Mouse (Mus musculus): ENCODE measurements around the gene Spats2l. TPM values are rescaled to one million over a fixed set of nuclear protein-coding genes. Genes with fewer than 3 reads are reported as not detected.

Gene Spats2l
- polyA plus RNA-seq, 1 experiment from 2014 or later, result 130 TPM

DNA sequence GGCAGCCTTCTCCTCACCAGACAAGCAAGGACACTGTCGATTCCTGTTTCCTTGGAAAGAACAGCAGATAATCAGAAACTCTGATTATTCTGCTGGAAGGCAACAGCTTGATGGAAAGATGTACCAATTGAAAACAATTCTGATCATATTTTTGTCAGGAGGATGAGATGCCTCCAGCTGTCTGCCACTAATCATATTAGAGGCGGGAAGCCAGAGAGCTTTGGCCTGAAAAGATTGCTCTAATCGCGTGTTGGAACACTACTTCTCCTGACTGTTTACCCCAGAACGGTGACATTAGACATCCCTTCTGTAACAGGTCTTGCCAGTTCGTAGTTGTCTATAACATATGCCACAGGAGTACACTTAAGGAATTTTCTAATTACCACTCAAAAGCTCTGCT is 26.9 kb downstream of the Spats2l start:
- Histone ChIP-seq H3K4me2 (replicated peaks; ENCODE audit: low read depth, low read length) (no peak overlapping the region), H3K4me1 (ENCODE audit: control insufficient read depth, insufficient read depth, low read length) (no peaks in the 10 kb centered on the region), H3K27ac (ENCODE audit: low read length) (no peak overlapping the region), H3K36me3 (ENCODE audit: control insufficient read depth, insufficient read depth, low read length) (peaks cover 5% of the 10 kb centered on the region), H3K9ac (replicated peaks; ENCODE audit: low read depth, low read length) (no peak overlapping the region), H3K9me3 (ENCODE audit: control insufficient read depth, low read depth, low read length) (no peaks in the 10 kb centered on the region), H3K27me3 (ENCODE audit: control insufficient read depth, insufficient read depth, low read length) (no peaks in the 10 kb centered on the region), H3K4me3 (ENCODE audit: low read depth, low read length) (no peak overlapping the region)
- ATAC-seq (ENCODE audit: insufficient number of reproducible peaks, insufficient read depth, low FRiP score, low read depth), result no peak
- WGBS, result 65% methylated on average over 6 of the region's 6 CpGs

DNA sequence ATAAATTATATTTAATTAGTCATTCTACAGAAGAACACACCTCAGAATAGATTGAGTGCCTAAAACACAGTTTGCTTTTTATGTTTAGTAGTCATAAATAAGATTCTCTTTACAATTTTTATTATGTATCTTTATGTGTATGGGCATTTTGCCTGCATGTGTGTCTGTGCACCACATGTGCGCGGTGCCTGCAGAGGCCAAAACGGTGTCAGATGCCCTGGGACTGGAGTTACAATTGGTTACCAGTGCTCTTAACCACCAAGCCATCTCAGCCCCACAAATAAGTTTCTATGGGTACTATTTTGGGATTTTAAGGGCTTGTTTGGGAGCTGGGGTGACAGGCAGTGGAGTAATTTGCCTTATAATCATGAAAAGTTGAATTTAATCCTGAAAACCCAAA is 32.2 kb downstream of the Spats2l start:
- H3K4me2 ChIP-seq (replicated peaks; ENCODE audit: low read depth, low read length), result no peak overlapping the region
- H3K36me3 ChIP-seq (ENCODE audit: control insufficient read depth, insufficient read depth, low read length), result peaks cover 9% of the 10 kb centered on the region
- H3K4me3 ChIP-seq (ENCODE audit: low read depth, low read length), result no peak overlapping the region
- H3K9me3 ChIP-seq (ENCODE audit: control insufficient read depth, low read depth, low read length), result 0 out of 2 replicates have a peak, but pooled peaks cover 3% of the 10 kb centered on the region
- no peak overlapping the region for H3K9ac ChIP-seq (replicated peaks; ENCODE audit: low read depth, low read length)
- 95% methylated on average over 3 of the region's 3 CpGs for WGBS
- ATAC-seq (ENCODE audit: insufficient number of reproducible peaks, insufficient read depth, low FRiP score, low read depth), result no peak
- 0 out of 2 replicates have a peak, but pooled peaks cover 5% of the 10 kb centered on the region for H3K4me1 ChIP-seq (ENCODE audit: control insufficient read depth, insufficient read depth, low read length)
- no peak overlapping the region for H3K27ac ChIP-seq (ENCODE audit: low read length)
- no peaks in the 10 kb centered on the region for H3K27me3 ChIP-seq (ENCODE audit: control insufficient read depth, insufficient read depth, low read length)

DNA sequence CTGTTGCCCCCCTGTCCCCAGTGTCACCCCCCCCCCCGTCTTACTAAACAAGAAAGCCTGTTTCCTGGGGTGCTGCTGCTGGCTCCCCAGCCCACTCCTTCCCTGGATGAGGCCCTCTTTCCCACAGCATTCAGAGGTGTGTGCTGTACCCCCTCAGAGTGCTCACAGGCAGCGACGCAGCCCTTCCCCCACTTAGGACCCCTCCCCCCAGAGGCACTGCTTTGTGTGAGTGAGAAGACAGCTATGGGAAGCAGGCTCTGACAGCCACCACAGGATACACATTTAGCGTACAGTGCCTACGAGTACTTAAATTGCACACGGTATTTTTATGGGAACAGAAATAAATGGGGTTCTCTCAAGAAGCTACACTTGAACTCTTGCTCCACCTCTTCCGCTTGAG is 33.9 kb downstream of the Spats2l start:
- H3K9ac ChIP-seq (replicated peaks; ENCODE audit: low read depth, low read length), result no peak overlapping the region
- no peak overlapping the region for H3K4me3 ChIP-seq (ENCODE audit: low read depth, low read length)
- H3K27me3 ChIP-seq (ENCODE audit: control insufficient read depth, insufficient read depth, low read length), result no peaks in the 10 kb centered on the region
- H3K4me2 ChIP-seq (replicated peaks; ENCODE audit: low read depth, low read length), result no peak overlapping the region
- 51% methylated on average over 7 of the region's 7 CpGs for WGBS
- peaks cover 4% of the 10 kb centered on the region; the same call in 1 of the 2 replicates for H3K36me3 ChIP-seq (ENCODE audit: control insufficient read depth, insufficient read depth, low read length)
- H3K9me3 ChIP-seq (ENCODE audit: control insufficient read depth, low read depth, low read length), result 0 out of 2 replicates have a peak, but pooled peaks cover 3% of the 10 kb centered on the region
- ATAC-seq (ENCODE audit: insufficient number of reproducible peaks, insufficient read depth, low FRiP score, low read depth), result no peak
- H3K4me1 ChIP-seq (ENCODE audit: control insufficient read depth, insufficient read depth, low read length), result 0 out of 2 replicates have a peak, but pooled peaks cover 5% of the 10 kb centered on the region
- H3K27ac ChIP-seq (ENCODE audit: low read length), result no peak overlapping the region

DNA sequence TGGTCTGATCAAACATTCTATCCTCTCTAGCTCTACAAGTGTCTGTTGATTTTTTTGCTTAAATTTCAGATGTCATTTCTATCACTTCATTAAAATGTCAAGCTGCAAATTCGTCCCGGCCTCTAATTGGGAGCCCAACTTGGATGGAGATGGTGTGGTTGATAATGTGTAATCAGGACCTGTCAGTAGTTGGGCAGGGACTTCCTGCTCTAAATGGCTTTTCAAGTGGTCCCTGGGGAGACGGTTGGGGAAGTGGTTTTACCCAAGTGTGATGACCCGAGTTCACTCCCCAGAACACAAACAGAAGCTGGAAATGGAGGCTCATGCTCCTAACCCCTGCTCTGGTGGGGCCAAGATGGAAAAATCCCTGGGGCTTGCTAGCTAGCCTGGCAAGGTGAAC is 36.3 kb downstream of the Spats2l start:
- ATAC-seq (ENCODE audit: insufficient number of reproducible peaks, insufficient read depth, low FRiP score, low read depth), result no peak
- Histone ChIP-seq H3K4me3 (ENCODE audit: low read depth, low read length) (no peak overlapping the region), H3K36me3 (ENCODE audit: control insufficient read depth, insufficient read depth, low read length) (peaks cover 4% of the 10 kb centered on the region; the same call in 1 of the 2 replicates), H3K27me3 (ENCODE audit: control insufficient read depth, insufficient read depth, low read length) (no peaks in the 10 kb centered on the region), H3K4me1 (ENCODE audit: control insufficient read depth, insufficient read depth, low read length) (0 out of 2 replicates have a peak, but pooled peaks cover 5% of the 10 kb centered on the region), H3K9ac (replicated peaks; ENCODE audit: low read depth, low read length) (no peak overlapping the region), H3K27ac (ENCODE audit: low read length) (no peak overlapping the region), H3K4me2 (replicated peaks; ENCODE audit: low read depth, low read length) (no peak overlapping the region), H3K9me3 (ENCODE audit: control insufficient read depth, low read depth, low read length) (0 out of 2 replicates have a peak, but pooled peaks cover 3% of the 10 kb centered on the region)
- 35% methylated on average over 4 of the region's 4 CpGs for WGBS

DNA sequence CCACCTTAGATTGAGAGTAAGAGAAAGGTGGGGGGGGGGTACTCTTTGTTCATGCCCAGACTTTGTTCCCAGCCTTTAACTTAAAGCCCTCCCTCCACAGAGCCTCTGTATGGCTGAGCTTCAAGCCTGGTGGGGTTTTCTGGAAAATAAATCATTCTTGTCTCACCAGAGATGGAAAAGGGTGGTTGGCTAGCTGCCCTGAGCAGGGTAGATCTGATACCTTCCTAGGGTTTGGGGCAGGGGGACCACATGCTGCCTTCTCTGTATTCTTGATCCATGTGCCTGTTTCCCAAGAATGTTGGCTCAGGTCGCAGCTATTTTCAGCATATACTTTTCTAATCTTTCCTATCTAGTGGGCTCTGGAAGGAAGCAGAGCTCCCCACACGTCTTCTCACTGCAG is 43.1 kb downstream of the Spats2l start:
- Histone ChIP-seq H3K27me3 (ENCODE audit: control insufficient read depth, insufficient read depth, low read length) (no peaks in the 10 kb centered on the region), H3K4me3 (ENCODE audit: low read depth, low read length) (no peak overlapping the region), H3K4me2 (replicated peaks; ENCODE audit: low read depth, low read length) (no peak overlapping the region), H3K36me3 (ENCODE audit: control insufficient read depth, insufficient read depth, low read length) (no peaks in the 10 kb centered on the region), H3K4me1 (ENCODE audit: control insufficient read depth, insufficient read depth, low read length) (peaks cover 12% of the 10 kb centered on the region; the same call in 1 of the 2 replicates), H3K27ac (ENCODE audit: low read length) (no peak overlapping the region), H3K9me3 (ENCODE audit: control insufficient read depth, low read depth, low read length) (no peaks in the 10 kb centered on the region), H3K9ac (replicated peaks; ENCODE audit: low read depth, low read length) (no peak overlapping the region)
- ATAC-seq (ENCODE audit: insufficient number of reproducible peaks, insufficient read depth, low FRiP score, low read depth), result no peak
- WGBS, result 54% methylated on average over 2 of the region's 2 CpGs

DNA sequence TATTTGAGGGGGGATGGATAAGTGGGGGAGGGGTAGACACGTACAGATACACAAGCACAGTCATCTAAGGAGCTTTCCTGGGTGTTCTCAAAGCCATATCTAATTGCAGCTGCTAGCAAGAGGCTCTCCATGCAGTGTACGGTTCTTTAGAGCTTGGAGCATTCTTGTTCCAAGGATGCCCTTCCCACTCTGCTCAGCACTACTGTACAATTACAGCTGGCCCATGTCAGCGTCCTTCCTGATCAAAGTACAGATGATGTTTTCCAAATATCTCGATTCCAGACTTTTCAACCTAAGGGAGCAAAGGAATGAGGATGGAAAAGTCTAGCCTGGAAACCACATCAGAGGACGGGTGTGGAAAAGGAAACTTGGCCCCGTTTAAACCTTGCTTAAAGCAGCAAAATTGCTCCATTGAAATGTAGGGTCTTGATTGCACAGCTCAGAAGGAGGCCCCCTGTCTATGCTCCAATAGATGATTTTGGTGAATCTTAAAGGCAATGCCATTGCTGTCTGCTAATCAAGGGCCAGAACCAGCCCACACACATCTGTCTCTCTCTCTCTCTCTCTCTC is 46.6 kb downstream of the Spats2l start:
- Histone ChIP-seq H3K9me3 (ENCODE audit: control insufficient read depth, low read depth, low read length) (no peaks in the 10 kb centered on the region), H3K4me3 (ENCODE audit: low read depth, low read length) (no peak overlapping the region), H3K4me2 (replicated peaks; ENCODE audit: low read depth, low read length) (no peak overlapping the region), H3K4me1 (ENCODE audit: control insufficient read depth, insufficient read depth, low read length) (peaks cover 12% of the 10 kb centered on the region; the same call in 1 of the 2 replicates), H3K36me3 (ENCODE audit: control insufficient read depth, insufficient read depth, low read length) (no peaks in the 10 kb centered on the region), H3K9ac (replicated peaks; ENCODE audit: low read depth, low read length) (no peak overlapping the region), H3K27ac (ENCODE audit: low read length) (no peak overlapping the region), H3K27me3 (ENCODE audit: control insufficient read depth, insufficient read depth, low read length) (no peaks in the 10 kb centered on the region)
- WGBS, result 43% methylated on average over 6 of the region's 6 CpGs
- no peak for ATAC-seq (ENCODE audit: insufficient number of reproducible peaks, insufficient read depth, low FRiP score, low read depth)

DNA sequence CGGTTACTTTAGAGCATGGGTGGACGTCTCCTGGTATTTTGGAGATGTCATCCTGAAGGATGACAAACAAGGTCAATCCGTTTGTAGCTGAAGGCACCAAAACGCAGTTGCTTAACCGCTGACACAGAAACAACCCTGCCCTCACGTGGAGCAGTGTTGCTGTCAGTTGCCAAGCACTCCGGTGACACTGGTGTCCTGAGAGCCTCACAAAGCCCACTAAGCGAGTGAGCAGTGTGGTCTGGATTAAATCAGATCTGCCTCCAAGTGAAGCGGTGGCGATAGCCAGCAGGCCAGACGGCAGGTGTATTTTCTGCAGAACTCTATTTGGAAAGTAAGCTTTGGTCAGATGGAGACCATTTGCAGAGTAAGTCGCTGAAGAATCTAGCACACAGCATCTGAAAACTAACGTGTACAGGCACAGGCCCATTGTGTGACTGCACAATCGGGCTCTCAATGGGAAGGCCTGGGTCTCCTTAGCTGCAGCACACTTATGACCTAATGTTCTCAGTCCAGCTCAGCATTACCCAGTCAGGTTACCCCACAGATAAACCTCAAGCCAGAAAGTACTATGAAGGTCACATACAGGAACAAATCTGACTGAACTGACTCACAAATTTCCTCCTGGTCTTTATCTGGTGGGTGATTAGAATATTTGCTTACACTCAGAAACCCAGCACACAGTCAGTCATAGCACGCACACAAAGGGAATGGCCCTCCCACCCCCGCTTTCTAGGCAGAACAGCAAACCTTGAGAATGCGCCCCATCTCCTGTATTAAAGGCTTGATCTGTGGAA is 51.2 kb downstream of the Spats2l start:
- Histone ChIP-seq H3K4me1 (ENCODE audit: control insufficient read depth, insufficient read depth, low read length) (peaks cover 6% of the 10 kb centered on the region; the same call in 1 of the 2 replicates), H3K4me3 (ENCODE audit: low read depth, low read length) (no peak overlapping the region), H3K27me3 (ENCODE audit: control insufficient read depth, insufficient read depth, low read length) (no peaks in the 10 kb centered on the region), H3K4me2 (replicated peaks; ENCODE audit: low read depth, low read length) (no peak overlapping the region), H3K9ac (replicated peaks; ENCODE audit: low read depth, low read length) (no peak overlapping the region), H3K36me3 (ENCODE audit: control insufficient read depth, insufficient read depth, low read length) (no peaks in the 10 kb centered on the region; the same call in 1 of the 2 replicates), H3K9me3 (ENCODE audit: control insufficient read depth, low read depth, low read length) (no peaks in the 10 kb centered on the region), H3K27ac (ENCODE audit: low read length) (peak overlapping the region; percentile 13; the same call in 1 of the 2 replicates)
- ATAC-seq (ENCODE audit: insufficient number of reproducible peaks, insufficient read depth, low FRiP score, low read depth), result peak; percentile 82
- 64% methylated on average over 17 of the region's 17 CpGs for WGBS

DNA sequence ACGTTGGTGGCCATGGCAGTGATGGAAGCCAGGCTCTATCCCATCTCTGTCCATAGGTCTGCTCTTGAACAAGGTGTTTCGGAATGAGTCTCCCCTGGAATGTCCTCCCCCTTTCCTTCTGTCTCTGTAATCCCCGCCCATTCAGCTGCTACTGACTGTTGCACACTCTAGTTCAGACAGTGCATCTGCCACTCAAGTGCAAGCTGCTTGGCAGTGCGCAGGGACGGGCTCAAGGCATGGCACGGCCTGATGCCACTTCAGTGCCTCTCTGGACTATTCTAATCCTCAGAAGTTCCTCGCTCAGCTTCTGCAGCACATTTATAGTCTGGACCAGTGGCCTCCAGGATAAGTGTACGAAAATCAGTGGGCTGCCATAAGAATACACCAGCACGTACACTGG is 52.3 kb downstream of the Spats2l start:
- 85% methylated on average over 9 of the region's 9 CpGs for WGBS
- no peak overlapping the region for H3K4me3 ChIP-seq (ENCODE audit: low read depth, low read length)
- H3K27me3 ChIP-seq (ENCODE audit: control insufficient read depth, insufficient read depth, low read length), result no peaks in the 10 kb centered on the region
- no peaks in the 10 kb centered on the region for H3K9me3 ChIP-seq (ENCODE audit: control insufficient read depth, low read depth, low read length)
- no peak overlapping the region for H3K27ac ChIP-seq (ENCODE audit: low read length)
- ATAC-seq (ENCODE audit: insufficient number of reproducible peaks, insufficient read depth, low FRiP score, low read depth), result no peak
- H3K36me3 ChIP-seq (ENCODE audit: control insufficient read depth, insufficient read depth, low read length), result no peaks in the 10 kb centered on the region; the same call in 1 of the 2 replicates
- H3K4me2 ChIP-seq (replicated peaks; ENCODE audit: low read depth, low read length), result no peak overlapping the region
- H3K9ac ChIP-seq (replicated peaks; ENCODE audit: low read depth, low read length), result no peak overlapping the region
- no peaks in the 10 kb centered on the region for H3K4me1 ChIP-seq (ENCODE audit: control insufficient read depth, insufficient read depth, low read length)

Measured in stomach, embryonic 14.5 days (tissue).